Mouse (Mus musculus) heart, postnatal 0 days (tissue): ENCODE data around the gene Slc25a42. TPM values are rescaled to one million over a fixed set of nuclear protein-coding genes. Genes with fewer than 3 reads are reported as not detected.
A peak's percentile ranks its signal among the peaks of the same experiment; 100 is the strongest.

Experiments used
- ATAC-seq: fragments of 200-750 bp; cut with Nextera tagmentation; 2 replicates; pipeline ENCODE4 v1.8.0; 2017; ENCODE audit warnings: low read depth, moderate number of reproducible peaks, moderate library complexity; ENCODE audit not compliant: insufficient read depth
- DNase-seq: peaks from one replicate; pipeline ENCODE4 v3.0.0-alpha.2; 2016; ENCODE audit warnings: low spot score
- H3K27ac ChIP-seq: fragments of 300-500 bp; sonication (generic); 2 replicates; pipeline ENCODE4 v1.5.1; 2014; ENCODE audit warnings: low read depth, mild to moderate bottlenecking
- H3K27me3 ChIP-seq: fragments of 300-500 bp; sonication (generic); 2 replicates; pipeline ENCODE4 v1.6.1; 2014; ENCODE audit warnings: low read length, mixed read lengths; ENCODE audit not compliant: control insufficient read depth, insufficient read depth
- H3K36me3 ChIP-seq: fragments of 300-500 bp; sonication (generic); replicated peaks from 2 replicates; pipeline ENCODE4 v1.6.1; 2014; ENCODE audit warnings: low read length, mixed read lengths; ENCODE audit not compliant: control insufficient read depth, insufficient read depth
- H3K4me1 ChIP-seq: fragments of 300-500 bp; sonication (generic); 2 replicates; pipeline ENCODE4 v1.6.1; 2014; ENCODE audit warnings: antibody characterized with exemption; ENCODE audit not compliant: control insufficient read depth, insufficient read depth
- H3K4me2 ChIP-seq: fragments of 300-500 bp; sonication (generic); 2 replicates; pipeline ENCODE4 v1.6.1; 2014; ENCODE audit warnings: low read depth, mild to moderate bottlenecking, low read length, moderate library complexity
- H3K4me3 ChIP-seq: fragments of 300-500 bp; sonication (generic); 2 replicates; pipeline ENCODE4 v1.5.1; 2014; ENCODE audit warnings: low read depth, low read length
- H3K9ac ChIP-seq: fragments of 300-500 bp; sonication (generic); replicated peaks from 2 replicates; pipeline ENCODE4 v1.6.1; 2014; ENCODE audit warnings: low read depth, low read length, mixed read lengths
- H3K9me3 ChIP-seq: fragments of 300-500 bp; sonication (generic); replicated peaks from 2 replicates; pipeline ENCODE4 v1.6.1; 2016; ENCODE audit warnings: low read length; ENCODE audit not compliant: control insufficient read depth
- CTCF ChIP-seq: IDR thresholded peaks from 2 replicates; pipeline ENCODE4 v1.5.1; 2016; ENCODE audit warnings: antibody characterized with exemption, control low read depth, low read depth
- EP300 ChIP-seq: IDR thresholded peaks from 2 replicates; pipeline ENCODE4 v1.6.1; 2016; ENCODE audit warnings: antibody characterized with exemption, low read depth
- WGBS: fragments of 180-500 bp; shearing (Covaris S2); extraction: QIAGEN DNeasy Blood & Tissue Kit; methylation state at CpG from one replicate; pipeline ENCODE4 v1.1.7; 2014; 5-methylcytosine and 5-hydroxymethylcytosine counted together
- polyA plus RNA-seq: library from polyadenylated mRNA; unstranded; fragments of >200 nt; fragmentation: Nextera tagmentation; extraction: Ambion mirVana; gene quantifications from 2 replicates; pipeline ENCODE4 v1.2.1, GENCODE M21; 2015
- total RNA-seq: library from RNA; depleted of rRNA; stranded (reverse); fragments of >200 nt; gene quantifications from 2 replicates; pipeline ENCODE4 v1.2.3, GENCODE M21; 2014; ENCODE audit warnings: low replicate concordance

Gene Slc25a42
- total and polyA plus RNA-seq, 2 experiments from 2014 or later, result 16.5 to 29.1 TPM

DNA sequence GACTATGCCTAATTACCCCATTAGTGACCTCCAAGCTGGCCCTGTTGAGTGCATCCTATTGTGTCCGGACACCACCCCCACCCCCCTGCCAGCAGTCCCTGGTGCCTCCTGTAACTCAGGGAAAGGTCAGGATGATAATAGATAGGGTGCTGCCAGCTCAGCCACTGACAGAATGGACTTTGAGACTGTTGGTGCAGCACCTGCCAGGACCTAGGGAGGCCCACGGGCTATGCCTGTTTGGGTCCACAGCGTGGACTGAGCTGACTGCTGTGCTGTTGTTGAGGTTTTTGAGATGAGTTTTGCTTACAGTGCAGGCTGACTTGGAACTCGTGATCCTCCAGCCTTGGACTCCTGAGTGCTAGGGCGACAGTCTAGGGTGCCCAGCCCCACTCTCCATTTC, 18.9 kb downstream of the Slc25a42 start:
- no peak overlapping the region for H3K27ac ChIP-seq
- H3K27me3 ChIP-seq, result no peaks in the 10 kb centered on the region
- H3K4me3 ChIP-seq, result no peak overlapping the region
- H3K9ac ChIP-seq, result no peak overlapping the region
- WGBS, result 58% methylated on average over 5 of the region's 5 CpGs
- H3K36me3 ChIP-seq, result peaks cover 45% of the 10 kb centered on the region
- H3K4me2 ChIP-seq, result no peak overlapping the region
- TF ChIP-seq EP300 (no peak), CTCF (no peak)
- no peaks in the 10 kb centered on the region for H3K4me1 ChIP-seq
- ATAC-seq (no peak; the same call in 1 of the 2 replicates), DNase-seq (no peak)
- no peaks in the 10 kb centered on the region for H3K9me3 ChIP-seq

DNA sequence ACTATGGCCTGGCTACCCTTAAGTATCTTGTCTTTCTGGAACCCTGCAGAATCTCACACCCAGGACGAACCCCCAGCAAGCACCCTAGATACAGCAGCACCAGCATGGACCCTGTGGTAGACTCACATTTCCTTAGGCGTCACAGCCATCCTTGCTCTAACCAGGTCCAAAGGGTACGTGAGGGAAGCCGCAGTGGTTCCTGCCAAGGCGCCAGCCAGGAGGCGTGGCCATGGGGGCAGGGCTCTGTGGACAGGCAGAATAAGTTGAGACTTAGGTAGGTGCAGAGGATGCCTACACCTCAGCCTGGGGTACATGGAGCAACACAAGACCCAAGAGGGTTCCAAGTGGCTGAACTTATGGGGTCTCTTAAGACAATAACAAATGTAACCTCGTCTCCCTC, 23.4 kb downstream of the Slc25a42 start:
- H3K4me2 ChIP-seq, result no peak overlapping the region
- no peak overlapping the region for H3K9ac ChIP-seq
- 59% methylated on average over 7 of the region's 7 CpGs for WGBS
- no peak for TF ChIP-seq EP300
- H3K27me3 ChIP-seq, result no peaks in the 10 kb centered on the region
- H3K36me3 ChIP-seq, result peaks cover 57% of the 10 kb centered on the region
- H3K4me3 ChIP-seq, result no peak overlapping the region
- no peak for DNase-seq
- no peak for ATAC-seq
- no peaks in the 10 kb centered on the region for H3K9me3 ChIP-seq
- H3K27ac ChIP-seq, result no peak overlapping the region
- H3K4me1 ChIP-seq, result no peaks in the 10 kb centered on the region

DNA sequence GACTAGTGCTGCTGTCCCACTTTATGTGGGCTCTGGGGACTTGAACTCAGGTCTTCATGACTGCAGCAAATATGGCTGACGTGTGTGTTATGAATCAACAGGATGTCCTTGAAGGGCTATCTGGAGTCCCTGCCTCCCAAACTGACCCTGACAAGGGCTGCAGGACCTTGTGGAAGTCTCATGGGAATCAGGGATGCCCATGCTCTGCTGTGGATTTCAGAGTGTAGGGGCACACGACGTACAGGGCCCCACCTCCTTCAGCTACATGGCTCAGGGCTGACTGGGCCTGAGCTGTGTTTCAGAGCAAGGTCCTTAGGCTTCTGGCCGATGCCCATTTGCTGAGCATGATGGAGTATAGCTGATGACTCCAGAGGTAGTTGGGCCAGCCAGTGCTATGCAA, 28.9 kb downstream of the Slc25a42 start:
- Histone ChIP-seq H3K27me3 (no peaks in the 10 kb centered on the region), H3K27ac (no peak overlapping the region), H3K4me1 (no peaks in the 10 kb centered on the region), H3K4me2 (no peak overlapping the region), H3K9ac (no peak overlapping the region), H3K9me3 (no peaks in the 10 kb centered on the region), H3K36me3 (peaks cover 40% of the 10 kb centered on the region), H3K4me3 (no peak overlapping the region)
- DNase-seq, result no peak
- 78% methylated on average over 4 of the region's 4 CpGs for WGBS
- ATAC-seq, result no peak
- no peak for TF ChIP-seq CTCF
- no peak for TF ChIP-seq EP300

GRCm38 (mm10) chr8:70181903-70182252, 30.2 kb downstream of the Slc25a42 start:
- H3K9me3 ChIP-seq, result no peaks in the 10 kb centered on the region
- peak; percentile 2; the same call in 1 of the 2 replicates for ATAC-seq
- H3K27me3 ChIP-seq, result no peaks in the 10 kb centered on the region
- H3K4me2 ChIP-seq, result no peak overlapping the region
- WGBS, result 38% methylated on average over 2 of the region's 2 CpGs
- TF ChIP-seq CTCF (no peak), EP300 (no peak)
- H3K9ac ChIP-seq, result no peak overlapping the region
- no peak for DNase-seq
- H3K4me1 ChIP-seq, result no peaks in the 10 kb centered on the region
- no peak overlapping the region for H3K4me3 ChIP-seq
- no peak overlapping the region for H3K27ac ChIP-seq
- peaks cover 36% of the 10 kb centered on the region for H3K36me3 ChIP-seq

- 75% methylated on average over 16 of the region's 16 CpGs for WGBS
- H3K4me1 ChIP-seq, result no peaks in the 10 kb centered on the region
- no peaks in the 10 kb centered on the region for H3K9me3 ChIP-seq
- H3K27me3 ChIP-seq, result no peaks in the 10 kb centered on the region
- ATAC-seq (no peak), DNase-seq (no peak)
- peaks cover 36% of the 10 kb centered on the region for H3K36me3 ChIP-seq
- no peak overlapping the region for H3K4me3 ChIP-seq
- TF ChIP-seq CTCF, result no peak
- TF ChIP-seq EP300, result no peak
- H3K27ac ChIP-seq, result no peak overlapping the region
- no peak overlapping the region for H3K4me2 ChIP-seq
- H3K9ac ChIP-seq, result no peak overlapping the region
These were observed 30.7 kb downstream of the Slc25a42 start for GRCm38 (mm10) chr8:70181212-70181902.

DNA sequence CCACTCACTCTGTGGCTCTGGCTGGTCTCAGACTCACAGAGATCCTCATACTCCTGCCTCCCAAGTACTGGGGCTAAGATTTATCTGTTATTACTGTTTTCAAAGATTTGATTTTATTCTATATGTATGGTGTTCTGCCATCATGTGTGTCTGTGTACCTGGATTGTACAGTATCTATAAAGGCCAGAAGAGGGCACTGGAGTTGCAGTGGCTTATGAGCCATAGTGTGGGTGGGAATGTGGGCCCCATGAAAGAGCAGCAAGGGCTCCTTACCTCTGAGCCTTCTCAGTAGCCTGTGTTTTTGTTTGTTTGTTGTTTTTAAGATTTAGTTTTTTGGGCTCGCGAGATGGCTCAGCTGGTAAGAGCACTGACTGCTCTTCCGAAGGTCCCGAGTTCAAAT, 33.0 kb downstream of the Slc25a42 start:
- H3K9ac ChIP-seq, result no peak overlapping the region
- H3K4me1 ChIP-seq, result peaks cover 8% of the 10 kb centered on the region; the same call in 1 of the 2 replicates
- no peak overlapping the region for H3K4me2 ChIP-seq
- H3K27me3 ChIP-seq, result no peaks in the 10 kb centered on the region
- H3K36me3 ChIP-seq, result peaks cover 36% of the 10 kb centered on the region
- no peak overlapping the region for H3K27ac ChIP-seq
- no peak for DNase-seq
- TF ChIP-seq EP300 (no peak), CTCF (peak; percentile 52)
- no peak overlapping the region for H3K4me3 ChIP-seq
- no peaks in the 10 kb centered on the region for H3K9me3 ChIP-seq
- WGBS, result 97% methylated on average over 4 of the region's 4 CpGs
- no peak for ATAC-seq
